Mouse (Mus musculus) mouse trophoblast stem cell (cell line): Measurements from ENCODE around the gene Chrna9.
"Not testable (repeated sequence)": the region's sequence is repeated elsewhere in the genome, so short reads cannot be mapped to it uniquely, and the experiment has no call there.

Experiments used
- in situ Hi-C, 2 experiments: fragments of 300-500 bp; cut with MseI, MboI; formaldehyde crosslinking; loops; 2 replicates in 1 of 2; 3 replicates in 1 of 2; pipeline ENCODE4 v1.15.1; 2025

The Chrna9 gene

GRCm38 (mm10) chr5:65956144-65957008 is 21.7 kb downstream of the Chrna9 start:
- in situ Hi-C loops: no loop called here

GRCm38 (mm10) chr5:65958597-65958996 is 23.9 kb downstream of the Chrna9 start:
- in situ Hi-C loops: no loop called here

- in situ Hi-C loops: no loop called here
Measured at GRCm38 (mm10) chr5:65959893-65960596, 25.3 kb downstream of the Chrna9 start.

- in situ Hi-C loops: no loop called here
Measured at GRCm38 (mm10) chr5:65960597-65960950, 25.9 kb downstream of the Chrna9 start.

GRCm38 (mm10) chr5:65963291-65963690 is 28.6 kb downstream of the Chrna9 start:
- in situ Hi-C loops: no loop called here

GRCm38 (mm10) chr5:65965771-65966279 is 31.1 kb downstream of the Chrna9 start:
- in situ Hi-C loops: no loop called here

- in situ Hi-C loops: no loop called here
Measured at GRCm38 (mm10) chr5:65967091-65967490, 32.4 kb downstream of the Chrna9 start.

GRCm38 (mm10) chr5:65968004-65968403 is 33.3 kb downstream of the Chrna9 start:
- in situ Hi-C loops: no loop called here

- in situ Hi-C loops: no loop called here
Measured at GRCm38 (mm10) chr5:65973189-65973588, 38.5 kb downstream of the Chrna9 start.

- in situ Hi-C loops: no loop called here
Measured at GRCm38 (mm10) chr5:65975731-65976130, 41.0 kb downstream of the Chrna9 start.

GRCm38 (mm10) chr5:65986426-65986825 is 51.7 kb downstream of the Chrna9 start:
- in situ Hi-C loops: no loop called here

GRCm38 (mm10) chr5:65987004-65987403 is 52.3 kb downstream of the Chrna9 start:
- in situ Hi-C loops: not testable (repeated sequence)

- in situ Hi-C loops: no loop called here
Measured at GRCm38 (mm10) chr5:65991191-65991590, 56.5 kb downstream of the Chrna9 start.

GRCm38 (mm10) chr5:65994643-65995042 is 59.9 kb downstream of the Chrna9 start:
- in situ Hi-C loops: no loop called here

GRCm38 (mm10) chr5:65997813-65998212 is 63.1 kb downstream of the Chrna9 start:
- in situ Hi-C loops: no loop called here

GRCm38 (mm10) chr5:65999106-65999505 is 64.4 kb downstream of the Chrna9 start:
- in situ Hi-C loops: no loop called here

- in situ Hi-C loops: no loop called here
Measured at GRCm38 (mm10) chr5:66000074-66000473, 65.4 kb downstream of the Chrna9 start.

- in situ Hi-C loops: no loop called here
Measured at GRCm38 (mm10) chr5:66000567-66001125, 65.9 kb downstream of the Chrna9 start.

- in situ Hi-C loops: no loop called here
Measured at GRCm38 (mm10) chr5:66001232-66001631, 66.5 kb downstream of the Chrna9 start.

GRCm38 (mm10) chr5:66004134-66004925 is 69.6 kb downstream of the Chrna9 start, which contains the start of gene 9130230L23Rik:
9130230L23Rik (minus strand) TSS chr5:66004285.
- in situ Hi-C loops: no loop called here

GRCm38 (mm10) chr5:66005041-66005678 is 70.4 kb downstream of the Chrna9 start:
- in situ Hi-C loops: no loop called here
